Mouse (Mus musculus) bone marrow macrophage, adult 2 months (primary cell): ENCODE data around the gene 9130023H24Rik. TPM values are rescaled to one million over a fixed set of nuclear protein-coding genes. Genes with fewer than 3 reads are reported as not detected.

Experiments used
- H3K27ac ChIP-seq: 2 replicates; pipeline ENCODE4 v1.5.1; 2012; ENCODE audit warnings: low read depth, low read length; ENCODE audit not compliant: insufficient read depth
- H3K4me1 ChIP-seq: 2 replicates; pipeline ENCODE4 v1.6.1; 2012; ENCODE audit warnings: low read length; ENCODE audit not compliant: control insufficient read depth, insufficient read depth
- H3K4me3 ChIP-seq: 2 replicates; pipeline ENCODE4 v1.5.1; 2012; ENCODE audit warnings: mild to moderate bottlenecking, low read length, moderate library complexity; ENCODE audit not compliant: insufficient read depth
- CTCF ChIP-seq: IDR thresholded peaks from 2 replicates; pipeline ENCODE4 v1.5.1; 2012; ENCODE audit warnings: low read depth, mild to moderate bottlenecking, low read length, moderate library complexity
- POLR2A ChIP-seq: IDR thresholded peaks from 2 replicates; pipeline ENCODE4 v1.6.1; 2012; ENCODE audit warnings: mild to moderate bottlenecking, low read depth, low read length, borderline replicate concordance
- polyA plus RNA-seq: library from polyadenylated mRNA; stranded (reverse); fragments of >200 nt; gene quantifications from 2 replicates; pipeline ENCODE4 v1.2.4, GENCODE M21; 2012; ENCODE audit not compliant: missing spikeins, insufficient read depth, insufficient read length

9130023H24Rik gene
- polyA plus RNA-seq, 1 experiment = 2.5 TPM

DNA sequence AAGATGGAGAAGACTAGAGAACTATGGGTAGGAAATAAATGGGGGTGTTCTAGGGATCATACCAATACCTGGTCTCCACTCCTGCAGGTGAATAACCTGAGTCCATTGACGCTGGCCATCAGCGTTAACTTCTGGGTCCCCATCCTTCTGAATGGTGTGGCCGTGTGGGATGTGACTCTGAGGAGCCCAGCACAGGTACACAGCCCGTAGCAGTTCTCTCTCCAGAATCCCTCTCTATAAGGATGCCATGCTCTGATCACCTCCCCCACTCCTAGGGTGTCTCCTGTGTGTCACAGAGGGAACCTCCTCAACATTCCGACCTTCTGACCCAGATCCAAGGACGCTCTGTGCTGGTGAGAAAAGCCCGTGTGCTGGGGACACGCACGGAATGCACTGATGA lies 34.8 kb downstream of the 9130023H24Rik start:
- TF ChIP-seq POLR2A (no peak), CTCF (no peak)
- Histone ChIP-seq H3K27ac (no peak overlapping the region), H3K4me1 (peaks cover 26% of the 10 kb centered on the region), H3K4me3 (no peak overlapping the region)

DNA sequence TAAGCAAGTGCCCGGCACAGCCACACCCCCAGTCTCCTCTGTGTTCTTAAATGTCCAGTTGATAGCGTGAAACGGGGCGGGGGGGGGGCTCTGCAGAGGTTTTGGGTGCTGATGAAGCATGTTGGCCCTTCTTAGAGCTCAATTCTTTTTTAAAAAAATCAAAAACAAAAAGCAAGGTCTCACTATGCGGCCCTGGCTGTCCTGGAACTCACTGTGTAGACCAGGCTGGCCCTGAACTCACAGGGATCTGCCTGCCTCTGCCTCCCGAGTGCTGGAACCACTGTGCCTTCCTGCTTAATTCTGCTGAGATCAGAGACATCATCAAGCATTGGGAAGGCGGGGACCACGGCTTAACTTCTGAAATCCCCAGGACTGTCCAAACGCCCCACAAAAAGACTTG lies 36.2 kb downstream of the 9130023H24Rik start:
- peaks cover 26% of the 10 kb centered on the region for H3K4me1 ChIP-seq
- TF ChIP-seq POLR2A = no peak
- no peak for TF ChIP-seq CTCF
- H3K27ac ChIP-seq = no peak overlapping the region
- H3K4me3 ChIP-seq = no peak overlapping the region

Other genes with a start within 250 kb of the 9130023H24Rik start
- gene Pycard, start 244.2 kb downstream of the 9130023H24Rik start, polyA plus RNA-seq = 126 and 140 TPM in 2 replicates
- gene Trim72, start 234.1 kb downstream of the 9130023H24Rik start, polyA plus RNA-seq = not detected in 2 replicates
- gene Itgam, start 175.4 kb downstream of the 9130023H24Rik start, polyA plus RNA-seq = 515 and 564 TPM in 2 replicates
- gene Gm49368, start 175.3 kb downstream of the 9130023H24Rik start, polyA plus RNA-seq = 1.7 and 11.3 TPM in 2 replicates
- 5.8 and 7.0 TPM in 2 replicates for gene Itgax, start 108.5 kb downstream of the 9130023H24Rik start, polyA plus RNA-seq
- 0.52 TPM in 1 of 2 replicates, not detected in the other for gene Itgad, start 83.7 kb downstream of the 9130023H24Rik start, polyA plus RNA-seq
- 1.2 TPM in 1 of 2 replicates, not detected in the other for gene Cox6a2, start 31.6 kb downstream of the 9130023H24Rik start, polyA plus RNA-seq
- gene Armc5, start 689 bp downstream of the 9130023H24Rik start, polyA plus RNA-seq = 14.6 and 15.0 TPM in 2 replicates
- gene Tgfb1i1, start 8.8 kb upstream of the 9130023H24Rik start, polyA plus RNA-seq = 1.2 and 1.7 TPM in 2 replicates
- not detected in 2 replicates for gene Slc5a2, start 27.6 kb upstream of the 9130023H24Rik start, polyA plus RNA-seq
- 16.7 and 18.4 TPM in 2 replicates for gene BC017158, start 60.1 kb upstream of the 9130023H24Rik start, polyA plus RNA-seq
- gene Rgs10, start 180.7 kb upstream of the 9130023H24Rik start, polyA plus RNA-seq = 731 and 826 TPM in 2 replicates
- 138 and 176 TPM in 2 replicates for gene Tial1, start 223.7 kb upstream of the 9130023H24Rik start, polyA plus RNA-seq